Mouse (Mus musculus): ENCODE data around the gene Bmp6. TPM values are rescaled to one million over a fixed set of nuclear protein-coding genes. Genes with fewer than 3 reads are reported as not detected.

Bmp6 gene
- polyA plus RNA-seq, 1 experiment from 2014 or later, result 0.63 TPM

- H3K27me3 ChIP-seq (ENCODE audit: control insufficient read depth, insufficient read depth, low read length), result no peaks in the 10 kb centered on the region
- no peak overlapping the region for H3K4me3 ChIP-seq (ENCODE audit: low read depth, low read length)
- ATAC-seq (replicated peaks; ENCODE audit: insufficient number of reproducible peaks, low FRiP score, low TSS enrichment, low read depth) (no peak), DNase-seq (ENCODE audit: low spot score) (no peak)
- H3K9me3 ChIP-seq (replicated peaks; ENCODE audit: control insufficient read depth, low read length), result no peaks in the 10 kb centered on the region
- no peaks in the 10 kb centered on the region for H3K4me1 ChIP-seq (ENCODE audit: control insufficient read depth, insufficient read depth, low read length)
- no peak overlapping the region for H3K27ac ChIP-seq (replicated peaks; ENCODE audit: low read depth, low read length)
- 79% methylated on average over 4 of the region's 4 CpGs for WGBS
- no peak overlapping the region for H3K9ac ChIP-seq (replicated peaks; ENCODE audit: low read length)
- H3K4me2 ChIP-seq (ENCODE audit: low read depth, low read length), result no peak overlapping the region
- no peaks in the 10 kb centered on the region for H3K36me3 ChIP-seq (replicated peaks; ENCODE audit: control insufficient read depth, insufficient read depth, low read depth, low read length)
Measured at GRCm38 (mm10) chr13:38362751-38363150, 17.8 kb downstream of the Bmp6 start.

- Histone ChIP-seq H3K9ac (replicated peaks; ENCODE audit: low read length) (no peak overlapping the region), H3K4me2 (ENCODE audit: low read depth, low read length) (no peak overlapping the region), H3K4me3 (ENCODE audit: low read depth, low read length) (no peak overlapping the region), H3K27me3 (ENCODE audit: control insufficient read depth, insufficient read depth, low read length) (no peaks in the 10 kb centered on the region), H3K4me1 (ENCODE audit: control insufficient read depth, insufficient read depth, low read length) (no peaks in the 10 kb centered on the region), H3K36me3 (replicated peaks; ENCODE audit: control insufficient read depth, insufficient read depth, low read depth, low read length) (no peaks in the 10 kb centered on the region), H3K9me3 (replicated peaks; ENCODE audit: control insufficient read depth, low read length) (no peaks in the 10 kb centered on the region), H3K27ac (replicated peaks; ENCODE audit: low read depth, low read length) (no peak overlapping the region)
- 88% methylated on average over 7 of the region's 7 CpGs for WGBS
- ATAC-seq (replicated peaks; ENCODE audit: insufficient number of reproducible peaks, low FRiP score, low TSS enrichment, low read depth), result no peak
- DNase-seq (ENCODE audit: low spot score), result no peak
Measured at GRCm38 (mm10) chr13:38363869-38364268, 19.0 kb downstream of the Bmp6 start.

DNA sequence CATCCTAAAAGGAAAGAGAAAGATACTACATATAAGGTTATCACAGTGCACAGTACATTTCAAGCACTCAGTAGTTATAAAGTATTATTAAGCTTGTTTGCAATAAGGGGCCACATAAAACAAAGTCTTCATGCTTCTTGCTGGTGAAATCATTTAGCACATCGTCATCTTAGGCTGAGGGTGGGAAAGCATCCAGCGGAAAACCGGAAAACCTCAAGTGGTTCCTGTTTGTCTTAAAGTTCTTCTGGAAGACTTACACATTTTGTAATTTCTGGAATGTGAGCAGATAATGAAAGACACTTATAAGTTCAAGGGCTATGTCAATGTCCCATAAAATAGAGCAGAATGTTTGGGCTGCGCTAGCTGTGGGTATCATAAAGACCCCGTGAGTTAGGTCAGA is 24.7 kb downstream of the Bmp6 start:
- H3K4me2 ChIP-seq (ENCODE audit: low read depth, low read length), result no peak overlapping the region
- H3K27ac ChIP-seq (replicated peaks; ENCODE audit: low read depth, low read length), result no peak overlapping the region
- H3K36me3 ChIP-seq (replicated peaks; ENCODE audit: control insufficient read depth, insufficient read depth, low read depth, low read length), result no peaks in the 10 kb centered on the region
- H3K9ac ChIP-seq (replicated peaks; ENCODE audit: low read length), result no peak overlapping the region
- no peaks in the 10 kb centered on the region for H3K27me3 ChIP-seq (ENCODE audit: control insufficient read depth, insufficient read depth, low read length)
- 89% methylated on average over 5 of the region's 5 CpGs for WGBS
- no peak overlapping the region for H3K4me3 ChIP-seq (ENCODE audit: low read depth, low read length)
- no peaks in the 10 kb centered on the region for H3K4me1 ChIP-seq (ENCODE audit: control insufficient read depth, insufficient read depth, low read length)
- H3K9me3 ChIP-seq (replicated peaks; ENCODE audit: control insufficient read depth, low read length), result no peaks in the 10 kb centered on the region
- DNase-seq (ENCODE audit: low spot score), result no peak
- no peak for ATAC-seq (replicated peaks; ENCODE audit: insufficient number of reproducible peaks, low FRiP score, low TSS enrichment, low read depth)

DNA sequence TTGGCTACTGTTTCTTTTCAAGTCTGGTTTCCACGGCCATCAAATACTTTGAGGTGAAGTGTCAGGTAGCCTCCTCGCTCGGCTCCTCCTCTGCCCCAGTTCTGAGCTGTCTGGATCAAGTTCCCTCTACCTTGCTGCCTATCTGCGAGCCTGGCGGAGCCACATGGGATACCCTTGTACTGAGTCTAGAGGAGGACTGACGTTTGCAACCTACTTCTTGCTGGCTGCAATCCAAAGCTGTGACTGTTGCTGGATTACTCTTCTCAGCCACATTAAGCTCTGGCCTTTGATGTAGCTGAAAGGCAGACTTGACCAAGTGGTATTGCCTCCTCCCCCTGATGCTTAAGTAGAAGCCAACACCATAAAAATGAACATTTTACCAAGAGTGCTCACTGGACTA is 31.2 kb downstream of the Bmp6 start:
- no peaks in the 10 kb centered on the region for H3K9me3 ChIP-seq (replicated peaks; ENCODE audit: control insufficient read depth, low read length)
- H3K36me3 ChIP-seq (replicated peaks; ENCODE audit: control insufficient read depth, insufficient read depth, low read depth, low read length), result no peaks in the 10 kb centered on the region
- DNase-seq (ENCODE audit: low spot score) (no peak), ATAC-seq (replicated peaks; ENCODE audit: insufficient number of reproducible peaks, low FRiP score, low TSS enrichment, low read depth) (no peak)
- 65% methylated on average over 6 of the region's 6 CpGs for WGBS
- no peak overlapping the region for H3K9ac ChIP-seq (replicated peaks; ENCODE audit: low read length)
- no peak overlapping the region for H3K4me2 ChIP-seq (ENCODE audit: low read depth, low read length)
- H3K27ac ChIP-seq (replicated peaks; ENCODE audit: low read depth, low read length), result no peak overlapping the region
- no peaks in the 10 kb centered on the region for H3K4me1 ChIP-seq (ENCODE audit: control insufficient read depth, insufficient read depth, low read length)
- no peak overlapping the region for H3K4me3 ChIP-seq (ENCODE audit: low read depth, low read length)
- no peaks in the 10 kb centered on the region for H3K27me3 ChIP-seq (ENCODE audit: control insufficient read depth, insufficient read depth, low read length)

GRCm38 (mm10) chr13:38377355-38377754 is 32.4 kb downstream of the Bmp6 start:
- Histone ChIP-seq H3K27me3 (ENCODE audit: control insufficient read depth, insufficient read depth, low read length) (no peaks in the 10 kb centered on the region), H3K9me3 (replicated peaks; ENCODE audit: control insufficient read depth, low read length) (no peaks in the 10 kb centered on the region), H3K27ac (replicated peaks; ENCODE audit: low read depth, low read length) (no peak overlapping the region), H3K4me2 (ENCODE audit: low read depth, low read length) (no peak overlapping the region), H3K36me3 (replicated peaks; ENCODE audit: control insufficient read depth, insufficient read depth, low read depth, low read length) (no peaks in the 10 kb centered on the region), H3K9ac (replicated peaks; ENCODE audit: low read length) (no peak overlapping the region), H3K4me3 (ENCODE audit: low read depth, low read length) (no peak overlapping the region), H3K4me1 (ENCODE audit: control insufficient read depth, insufficient read depth, low read length) (no peaks in the 10 kb centered on the region)
- DNase-seq (ENCODE audit: low spot score), result no peak
- ATAC-seq (replicated peaks; ENCODE audit: insufficient number of reproducible peaks, low FRiP score, low TSS enrichment, low read depth), result no peak
- WGBS, result 88% methylated on average over 9 of the region's 9 CpGs

- Histone ChIP-seq H3K4me3 (ENCODE audit: low read depth, low read length) (no peak overlapping the region), H3K4me1 (ENCODE audit: control insufficient read depth, insufficient read depth, low read length) (no peaks in the 10 kb centered on the region), H3K9ac (replicated peaks; ENCODE audit: low read length) (no peak overlapping the region), H3K27ac (replicated peaks; ENCODE audit: low read depth, low read length) (no peak overlapping the region), H3K4me2 (ENCODE audit: low read depth, low read length) (no peak overlapping the region), H3K27me3 (ENCODE audit: control insufficient read depth, insufficient read depth, low read length) (no peaks in the 10 kb centered on the region), H3K9me3 (replicated peaks; ENCODE audit: control insufficient read depth, low read length) (no peaks in the 10 kb centered on the region), H3K36me3 (replicated peaks; ENCODE audit: control insufficient read depth, insufficient read depth, low read depth, low read length) (no peaks in the 10 kb centered on the region)
- DNase-seq (ENCODE audit: low spot score) (no peak), ATAC-seq (replicated peaks; ENCODE audit: insufficient number of reproducible peaks, low FRiP score, low TSS enrichment, low read depth) (no peak)
- WGBS, result 95% methylated on average over 5 of the region's 5 CpGs
Measured at GRCm38 (mm10) chr13:38379806-38380205, 34.9 kb downstream of the Bmp6 start.

DNA sequence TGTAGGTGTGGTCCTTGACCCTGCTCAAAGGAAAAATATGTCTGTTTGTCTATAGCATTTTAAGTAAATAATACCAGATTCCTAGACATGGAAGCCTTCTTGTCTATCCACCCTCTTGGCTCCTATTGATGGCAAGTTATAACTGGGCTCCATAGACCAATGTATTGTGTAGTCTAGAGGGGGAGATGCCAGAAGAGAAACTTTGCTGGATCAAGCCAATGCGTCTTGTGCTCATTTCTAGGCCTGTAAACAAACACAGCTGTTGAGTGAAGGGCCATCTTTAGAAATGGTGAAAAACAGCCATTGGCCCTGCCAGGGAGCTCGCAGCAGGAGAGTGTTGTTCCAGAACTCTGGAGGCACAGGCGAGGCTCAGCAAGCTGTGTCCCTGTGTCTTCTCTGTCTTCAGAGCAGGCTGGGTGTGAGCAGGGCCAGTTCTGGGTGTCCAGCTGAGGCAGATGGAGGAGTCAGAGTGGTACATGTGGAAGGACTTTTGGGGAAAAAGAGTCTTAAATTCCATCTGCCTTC is 41.2 kb downstream of the Bmp6 start:
- ATAC-seq (replicated peaks; ENCODE audit: insufficient number of reproducible peaks, low FRiP score, low TSS enrichment, low read depth), result no peak
- no peak for DNase-seq (ENCODE audit: low spot score)
- no peaks in the 10 kb centered on the region for H3K9me3 ChIP-seq (replicated peaks; ENCODE audit: control insufficient read depth, low read length)
- WGBS, result 85% methylated on average over 3 of the region's 3 CpGs
- no peak overlapping the region for H3K4me2 ChIP-seq (ENCODE audit: low read depth, low read length)
- H3K9ac ChIP-seq (replicated peaks; ENCODE audit: low read length), result no peak overlapping the region
- H3K27ac ChIP-seq (replicated peaks; ENCODE audit: low read depth, low read length), result no peak overlapping the region
- H3K4me1 ChIP-seq (ENCODE audit: control insufficient read depth, insufficient read depth, low read length), result no peaks in the 10 kb centered on the region
- no peaks in the 10 kb centered on the region for H3K27me3 ChIP-seq (ENCODE audit: control insufficient read depth, insufficient read depth, low read length)
- no peak overlapping the region for H3K4me3 ChIP-seq (ENCODE audit: low read depth, low read length)
- H3K36me3 ChIP-seq (replicated peaks; ENCODE audit: control insufficient read depth, insufficient read depth, low read depth, low read length), result no peaks in the 10 kb centered on the region

GRCm38 (mm10) chr13:38387453-38388040 is 42.6 kb downstream of the Bmp6 start:
- H3K9me3 ChIP-seq (replicated peaks; ENCODE audit: control insufficient read depth, low read length), result no peaks in the 10 kb centered on the region
- 87% methylated on average over 4 of the region's 4 CpGs for WGBS
- ATAC-seq (replicated peaks; ENCODE audit: insufficient number of reproducible peaks, low FRiP score, low TSS enrichment, low read depth), result no peak

More at GRCm38 (mm10) chr13:38387453-38388040, 42.6 kb downstream of the Bmp6 start:
- no peaks in the 10 kb centered on the region for H3K4me1 ChIP-seq (ENCODE audit: control insufficient read depth, insufficient read depth, low read length)
- no peak overlapping the region for H3K9ac ChIP-seq (replicated peaks; ENCODE audit: low read length)
- no peak overlapping the region for H3K4me2 ChIP-seq (ENCODE audit: low read depth, low read length)
- no peak overlapping the region for H3K27ac ChIP-seq (replicated peaks; ENCODE audit: low read depth, low read length)
- no peaks in the 10 kb centered on the region for H3K27me3 ChIP-seq (ENCODE audit: control insufficient read depth, insufficient read depth, low read length)
- H3K4me3 ChIP-seq (ENCODE audit: low read depth, low read length), result no peak overlapping the region
- no peaks in the 10 kb centered on the region for H3K36me3 ChIP-seq (replicated peaks; ENCODE audit: control insufficient read depth, insufficient read depth, low read depth, low read length)
- DNase-seq (ENCODE audit: low spot score), result no peak
